Mouse (Mus musculus): ENCODE measurements at regions not wholly inside any gene's neighbourhood (a gene's known extent, or its start where the extent isn't known, plus 50 kb on each side); places are given as distances from the start of the nearest gene placed in this dataset.
"Not testable (repeated sequence)": the region's sequence is repeated elsewhere in the genome, so short reads cannot be mapped to it uniquely, and the experiment has no call there.

DNA sequence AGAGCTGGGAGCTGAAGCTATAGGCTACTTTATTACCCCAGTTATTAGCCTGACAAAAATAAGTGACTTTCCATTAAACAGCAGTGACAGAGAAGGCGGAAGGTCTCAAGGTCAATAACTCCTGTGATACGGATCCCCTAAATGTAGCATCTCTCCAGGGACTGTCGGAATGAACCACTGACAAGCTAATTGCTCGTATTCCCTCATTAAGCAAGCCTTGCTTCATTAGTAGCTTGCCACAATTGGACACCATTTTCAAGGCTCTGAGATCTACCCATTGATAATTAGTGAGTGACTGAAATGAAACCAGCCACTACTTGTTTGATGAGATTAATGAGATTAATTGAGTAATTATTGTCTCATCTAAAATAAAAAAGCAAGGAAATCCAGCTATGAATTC is 99.8 kb upstream of the Slc25a13 start:
- Histone ChIP-seq H3K9ac (no peak overlapping the region), H3K9me3 (ENCODE audit: control insufficient read depth, low read length) (no peaks in the 10 kb centered on the region), H3K27me3 (ENCODE audit: control insufficient read depth, insufficient read depth, low read length) (no peaks in the 10 kb centered on the region), H3K36me3 (replicated peaks; ENCODE audit: control insufficient read depth, insufficient read depth) (no peaks in the 10 kb centered on the region), H3K4me3 (replicated peaks; ENCODE audit: low read length) (no peak overlapping the region), H3K27ac (no peak overlapping the region), H3K4me2 (replicated peaks) (no peak overlapping the region), H3K4me1 (replicated peaks; ENCODE audit: control insufficient read depth, insufficient read depth, low read length) (no peaks in the 10 kb centered on the region)
- ATAC-seq (ENCODE audit: low FRiP score) (no peak), DNase-seq (ENCODE audit: low spot score) (no peak)
- WGBS = 73% methylated on average over 4 of the region's 4 CpGs

- H3K27me3 ChIP-seq (ENCODE audit: control insufficient read depth, insufficient read depth, low read length) = no peaks in the 10 kb centered on the region
- H3K4me1 ChIP-seq (replicated peaks; ENCODE audit: control insufficient read depth, insufficient read depth, low read length) = no peaks in the 10 kb centered on the region
- H3K4me2 ChIP-seq (replicated peaks) = no peak overlapping the region
- 91% methylated on average over 6 of the region's 6 CpGs for WGBS
- no peaks in the 10 kb centered on the region for H3K36me3 ChIP-seq (replicated peaks; ENCODE audit: control insufficient read depth, insufficient read depth)
- DNase-seq (ENCODE audit: low spot score) (no peak), ATAC-seq (ENCODE audit: low FRiP score) (no peak)
- H3K27ac ChIP-seq = no peak overlapping the region
- H3K4me3 ChIP-seq (replicated peaks; ENCODE audit: low read length) = no peak overlapping the region
- no peaks in the 10 kb centered on the region for H3K9me3 ChIP-seq (ENCODE audit: control insufficient read depth, low read length)
- H3K9ac ChIP-seq = no peak overlapping the region
Measured at GRCm38 (mm10) chr6:6313171-6313570, 96.2 kb upstream of the Slc25a13 start.

DNA sequence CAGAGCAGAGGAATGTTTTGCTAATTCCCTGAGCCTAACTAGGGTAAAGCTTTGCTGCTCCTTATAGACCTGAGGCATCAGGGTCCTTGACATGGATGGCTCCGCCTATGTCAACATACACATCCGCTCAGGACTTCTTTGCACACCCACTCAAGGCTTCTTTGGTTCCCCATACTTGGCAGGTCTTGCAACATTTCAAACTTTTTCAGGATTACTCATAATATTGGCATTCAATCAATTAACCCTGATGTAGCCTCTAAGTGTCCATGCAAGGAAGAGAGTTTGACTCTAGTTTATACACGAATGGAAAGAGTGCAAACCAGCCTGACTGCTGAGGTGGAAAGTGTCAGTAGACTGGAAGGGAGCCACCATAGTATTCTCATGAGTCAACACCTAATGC is 93.2 kb upstream of the Slc25a13 start:
- Histone ChIP-seq H3K9ac (no peak overlapping the region), H3K4me2 (replicated peaks) (no peak overlapping the region), H3K9me3 (ENCODE audit: control insufficient read depth, low read length) (no peaks in the 10 kb centered on the region), H3K36me3 (replicated peaks; ENCODE audit: control insufficient read depth, insufficient read depth) (no peaks in the 10 kb centered on the region), H3K4me3 (replicated peaks; ENCODE audit: low read length) (no peak overlapping the region), H3K27me3 (ENCODE audit: control insufficient read depth, insufficient read depth, low read length) (no peaks in the 10 kb centered on the region), H3K4me1 (replicated peaks; ENCODE audit: control insufficient read depth, insufficient read depth, low read length) (no peaks in the 10 kb centered on the region), H3K27ac (no peak overlapping the region)
- DNase-seq (ENCODE audit: low spot score) (no peak), ATAC-seq (ENCODE audit: low FRiP score) (no peak)
- WGBS = 93% methylated on average over 3 of the region's 3 CpGs

GRCm38 (mm10) chr6:6307618-6308017 is 90.6 kb upstream of the Slc25a13 start:
- no peak overlapping the region for H3K27ac ChIP-seq
- no peaks in the 10 kb centered on the region for H3K9me3 ChIP-seq (ENCODE audit: control insufficient read depth, low read length)
- ATAC-seq (ENCODE audit: low FRiP score) = no peak
- H3K36me3 ChIP-seq (replicated peaks; ENCODE audit: control insufficient read depth, insufficient read depth) = no peaks in the 10 kb centered on the region
- 91% methylated on average over 2 of the region's 2 CpGs for WGBS
- H3K4me2 ChIP-seq (replicated peaks) = no peak overlapping the region
- no peak overlapping the region for H3K9ac ChIP-seq
- no peak overlapping the region for H3K4me3 ChIP-seq (replicated peaks; ENCODE audit: low read length)
- DNase-seq (ENCODE audit: low spot score) = no peak
- no peaks in the 10 kb centered on the region for H3K4me1 ChIP-seq (replicated peaks; ENCODE audit: control insufficient read depth, insufficient read depth, low read length)
- H3K27me3 ChIP-seq (ENCODE audit: control insufficient read depth, insufficient read depth, low read length) = no peaks in the 10 kb centered on the region

DNA sequence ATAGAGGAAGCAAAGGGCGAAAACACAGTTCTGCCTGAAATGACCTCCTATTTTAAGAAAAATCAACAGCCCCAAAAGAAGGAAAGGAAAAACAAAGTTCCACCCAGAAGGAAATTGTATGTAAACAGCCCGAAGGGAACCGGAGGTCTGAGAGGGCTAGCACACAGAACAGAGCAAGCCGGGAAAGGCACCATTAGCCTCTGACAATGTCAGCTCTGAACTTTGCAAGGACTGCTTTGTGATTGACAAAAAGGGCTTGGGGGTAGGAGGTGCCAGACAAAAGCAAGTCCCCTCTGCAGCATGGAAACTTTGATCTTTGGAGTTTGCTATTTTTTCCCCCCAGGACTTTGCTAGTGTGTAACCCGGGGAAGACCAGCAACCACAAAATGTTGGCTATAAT is 86.8 kb upstream of the Slc25a13 start:
- no peaks in the 10 kb centered on the region for H3K9me3 ChIP-seq (ENCODE audit: control insufficient read depth, low read length)
- H3K36me3 ChIP-seq (replicated peaks; ENCODE audit: control insufficient read depth, insufficient read depth) = no peaks in the 10 kb centered on the region
- H3K27me3 ChIP-seq (ENCODE audit: control insufficient read depth, insufficient read depth, low read length) = no peaks in the 10 kb centered on the region
- H3K4me1 ChIP-seq (replicated peaks; ENCODE audit: control insufficient read depth, insufficient read depth, low read length) = no peaks in the 10 kb centered on the region
- 22% methylated on average over 5 of the region's 5 CpGs for WGBS
- no peak overlapping the region for H3K27ac ChIP-seq
- no peak overlapping the region for H3K9ac ChIP-seq
- no peak for DNase-seq (ENCODE audit: low spot score)
- no peak overlapping the region for H3K4me2 ChIP-seq (replicated peaks)
- H3K4me3 ChIP-seq (replicated peaks; ENCODE audit: low read length) = no peak overlapping the region
- ATAC-seq (ENCODE audit: low FRiP score) = no peak

DNA sequence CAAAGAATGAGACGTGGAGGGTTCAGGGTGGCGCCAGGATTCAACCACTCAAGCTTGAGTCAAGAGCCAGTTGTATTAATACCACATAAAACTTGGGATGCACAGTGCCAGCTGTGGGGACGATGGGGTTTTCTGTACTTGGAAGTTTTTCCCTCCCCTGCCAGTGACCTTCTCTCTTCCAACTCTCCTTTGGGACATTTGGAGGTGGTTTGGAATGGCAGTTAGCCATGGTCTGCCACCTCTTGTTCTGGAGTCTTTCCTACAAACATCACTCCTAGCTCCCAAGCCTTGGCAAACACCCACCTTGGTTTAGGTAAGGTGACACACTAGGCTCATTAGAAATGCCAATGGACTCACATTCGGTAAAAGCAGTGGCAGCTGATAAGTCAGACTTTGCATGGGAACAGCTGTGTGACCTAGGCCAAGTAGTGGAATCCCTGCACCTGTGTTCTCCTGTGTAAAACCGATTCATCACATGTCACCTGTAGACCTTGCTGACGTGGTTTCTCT is 84.1 kb upstream of the Slc25a13 start:
- no peak overlapping the region for H3K4me2 ChIP-seq (replicated peaks)
- no peak overlapping the region for H3K4me3 ChIP-seq (replicated peaks; ENCODE audit: low read length)
- DNase-seq (ENCODE audit: low spot score) (no peak), ATAC-seq (ENCODE audit: low FRiP score) (no peak)
- no peaks in the 10 kb centered on the region for H3K9me3 ChIP-seq (ENCODE audit: control insufficient read depth, low read length)
- no peaks in the 10 kb centered on the region for H3K36me3 ChIP-seq (replicated peaks; ENCODE audit: control insufficient read depth, insufficient read depth)
- 92% methylated on average over 6 of the region's 6 CpGs for WGBS
- no peak overlapping the region for H3K9ac ChIP-seq
- no peaks in the 10 kb centered on the region for H3K27me3 ChIP-seq (ENCODE audit: control insufficient read depth, insufficient read depth, low read length)
- H3K27ac ChIP-seq = no peak overlapping the region
- no peaks in the 10 kb centered on the region for H3K4me1 ChIP-seq (replicated peaks; ENCODE audit: control insufficient read depth, insufficient read depth, low read length)

DNA sequence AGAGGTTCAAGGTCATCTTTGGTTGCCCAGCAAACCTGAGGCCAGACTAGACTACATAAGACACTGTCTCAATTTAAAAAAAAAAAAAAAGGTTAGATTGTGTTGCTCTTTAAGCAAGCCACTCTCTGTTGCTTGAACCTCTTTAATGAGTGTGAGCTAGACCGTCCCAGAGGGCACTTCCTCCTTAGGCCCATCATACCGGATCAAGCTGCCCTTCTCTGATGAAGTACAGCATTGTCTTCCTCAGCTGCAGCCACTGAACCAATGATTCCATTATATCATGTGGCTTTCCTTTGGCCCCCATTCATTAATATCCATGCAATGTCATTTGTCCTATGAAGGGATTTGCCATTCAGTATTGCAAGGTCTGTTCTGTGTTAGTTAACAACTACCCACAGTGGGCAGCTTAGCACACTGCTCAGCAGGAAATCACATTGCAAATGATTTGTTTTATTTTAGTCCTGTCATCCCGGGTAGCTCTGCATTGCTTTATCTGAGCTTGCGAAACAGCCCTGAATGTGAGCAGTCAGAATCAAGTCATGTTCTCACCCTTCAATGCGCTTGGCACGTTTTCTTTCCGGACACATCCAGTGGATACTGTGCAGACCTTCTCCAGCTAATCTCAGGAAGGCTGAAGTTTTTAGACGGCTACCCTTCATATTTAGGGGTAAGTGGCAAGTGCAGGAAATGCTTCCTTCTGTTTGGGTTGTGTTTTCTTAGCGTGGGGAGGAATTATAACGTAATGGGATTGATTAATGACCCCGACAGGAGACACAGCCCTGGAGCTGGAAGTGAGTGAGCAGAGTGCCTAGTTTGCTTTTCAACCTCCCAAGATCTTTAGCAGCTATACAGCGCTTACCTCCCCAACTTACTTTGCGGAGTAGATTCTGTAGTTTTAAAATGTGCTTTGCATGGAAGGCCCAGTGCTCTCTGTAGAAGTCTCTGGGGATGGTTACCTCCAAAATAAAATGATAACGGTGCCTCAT is 82.2 kb upstream of the Slc25a13 start:
- no peak overlapping the region for H3K9ac ChIP-seq
- no peaks in the 10 kb centered on the region for H3K36me3 ChIP-seq (replicated peaks; ENCODE audit: control insufficient read depth, insufficient read depth)
- no peaks in the 10 kb centered on the region for H3K9me3 ChIP-seq (ENCODE audit: control insufficient read depth, low read length)
- no peak overlapping the region for H3K4me3 ChIP-seq (replicated peaks; ENCODE audit: low read length)
- no peaks in the 10 kb centered on the region for H3K27me3 ChIP-seq (ENCODE audit: control insufficient read depth, insufficient read depth, low read length)
- H3K27ac ChIP-seq = no peak overlapping the region
- 64% methylated on average over 14 of the region's 14 CpGs for WGBS
- H3K4me1 ChIP-seq (replicated peaks; ENCODE audit: control insufficient read depth, insufficient read depth, low read length) = no peaks in the 10 kb centered on the region
- DNase-seq (ENCODE audit: low spot score) = no peak
- no peak overlapping the region for H3K4me2 ChIP-seq (replicated peaks)
- ATAC-seq (ENCODE audit: low FRiP score) = no peak; the same call in 1 of the 2 replicates

DNA sequence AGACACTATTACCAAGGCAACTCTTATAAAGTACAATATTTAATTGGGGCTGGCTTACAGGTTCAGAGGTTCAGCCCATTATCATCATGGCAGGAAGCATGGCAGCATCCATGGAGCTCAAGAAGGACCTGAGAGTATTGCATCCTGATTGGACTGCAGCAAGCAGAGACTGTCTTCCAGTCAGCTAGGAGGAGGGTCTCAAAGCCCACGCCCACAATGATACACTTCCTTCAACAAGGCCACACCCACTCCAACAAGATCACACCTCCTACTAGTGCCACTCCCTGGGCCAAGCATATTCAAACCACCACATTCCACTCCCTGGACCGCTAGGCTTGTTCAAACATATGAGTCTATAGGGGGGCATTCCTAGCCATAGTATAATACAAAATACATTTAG is 78.6 kb upstream of the Slc25a13 start:
- 88% methylated on average over 2 of the region's 2 CpGs for WGBS
- H3K4me1 ChIP-seq (replicated peaks; ENCODE audit: control insufficient read depth, insufficient read depth, low read length); H3K27me3 ChIP-seq (ENCODE audit: control insufficient read depth, insufficient read depth, low read length); DNase-seq (ENCODE audit: low spot score); H3K27ac ChIP-seq; ATAC-seq (ENCODE audit: low FRiP score); H3K9me3 ChIP-seq (ENCODE audit: control insufficient read depth, low read length); H3K4me3 ChIP-seq (replicated peaks; ENCODE audit: low read length); H3K9ac ChIP-seq; H3K36me3 ChIP-seq (replicated peaks; ENCODE audit: control insufficient read depth, insufficient read depth); H3K4me2 ChIP-seq (replicated peaks): not testable (repeated sequence)

GRCm38 (mm10) chr6:6291781-6292180 is 74.8 kb upstream of the Slc25a13 start:
- no peaks in the 10 kb centered on the region for H3K36me3 ChIP-seq (replicated peaks; ENCODE audit: control insufficient read depth, insufficient read depth)
- no peak overlapping the region for H3K27ac ChIP-seq
- no peak overlapping the region for H3K4me2 ChIP-seq (replicated peaks)
- H3K4me1 ChIP-seq (replicated peaks; ENCODE audit: control insufficient read depth, insufficient read depth, low read length) = no peaks in the 10 kb centered on the region
- H3K9ac ChIP-seq = no peak overlapping the region
- ATAC-seq (ENCODE audit: low FRiP score) (no peak), DNase-seq (ENCODE audit: low spot score) (no peak)
- H3K27me3 ChIP-seq (ENCODE audit: control insufficient read depth, insufficient read depth, low read length) = no peaks in the 10 kb centered on the region
- H3K9me3 ChIP-seq (ENCODE audit: control insufficient read depth, low read length) = no peaks in the 10 kb centered on the region
- H3K4me3 ChIP-seq (replicated peaks; ENCODE audit: low read length) = no peak overlapping the region
- 65% methylated on average over 3 of the region's 3 CpGs for WGBS
